Mouse (Mus musculus): ENCODE results near the gene Rlbp1. TPM values are rescaled to one million over a fixed set of nuclear protein-coding genes. Genes with fewer than 3 reads are reported as not detected.
A peak's percentile ranks its signal among the peaks of the same experiment; 100 is the strongest.

Rlbp1 gene
- total and polyA plus RNA-seq, 3 experiments: 0.12 to 0.17 TPM; not detected in 1

DNA sequence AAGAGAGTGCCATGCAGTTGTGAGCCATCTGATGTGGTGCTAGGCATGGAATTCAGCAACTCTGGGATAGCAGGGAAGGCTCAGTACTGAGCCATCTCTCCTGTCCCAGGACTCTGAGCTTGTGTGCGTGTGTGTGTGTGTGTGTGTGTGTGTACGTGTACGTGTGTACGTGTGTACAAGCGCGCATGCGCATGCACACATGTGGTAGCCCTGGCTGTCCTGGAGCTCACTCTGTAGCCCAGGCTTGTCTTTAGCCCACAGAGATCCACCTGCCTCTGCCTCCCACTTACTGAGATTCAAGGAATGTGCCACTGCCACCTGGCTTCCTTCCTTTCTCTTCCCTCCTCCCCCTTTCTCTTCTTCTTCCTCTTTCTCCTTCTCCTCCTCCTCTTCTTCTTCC lies 7.1 kb upstream of the Rlbp1 start:
- Histone ChIP-seq H3K9me3 (replicated peaks; ENCODE audit: insufficient read depth, low read length) (no peaks in the 10 kb centered on the region), H3K4me1 (ENCODE audit: control insufficient read depth in 1 of 2, insufficient read depth in 2 of 2, low read length in 2 of 2) (peaks cover 0 to 5% of the 10 kb centered on the region in 2 experiments; a peak in 2 of 4 replicates), H3K9ac (ENCODE audit: control insufficient read depth, low read depth, low read length, poor library complexity, severe bottlenecking) (no peak overlapping the region), H3K36me3 (ENCODE audit: control insufficient read depth in 1 of 2, insufficient read depth in 2 of 2, low read length in 2 of 2) (peaks cover 0 to 8% of the 10 kb centered on the region in 2 experiments; a peak in 2 of 4 replicates), H3K27ac (ENCODE audit: control insufficient read depth, low read depth, low read length) (no peak overlapping the region), H3K4me3 (ENCODE audit: control insufficient read depth in 1 of 2, insufficient read depth in 1 of 2, low read depth in 2 of 2, low read length in 2 of 2) (no peak overlapping the region), H3K79me2 (ENCODE audit: control insufficient read depth, insufficient read depth, low read length, poor library complexity) (peaks cover 3% of the 10 kb centered on the region; the same call in 1 of the 2 replicates), H3K27me3 (ENCODE audit: control insufficient read depth in 1 of 2, insufficient read depth in 2 of 2, low read length in 2 of 2) (no peaks in the 10 kb centered on the region)
- no peak for DNase-seq (ENCODE audit: low read depth, low spot score)
- TF ChIP-seq POLR2A (IDR thresholded peaks at IDR 0.05; ENCODE audit: control insufficient read depth in 1 of 2, insufficient read depth in 1 of 2, low read depth in 1 of 2, low read length in 2 of 2, poor library complexity in 1 of 2): no peak
- no peak for TF ChIP-seq KAT2A (conservative IDR thresholded peaks at IDR 0.05; ENCODE audit: low read depth, low read length)
- no peak for TF ChIP-seq CHD1 (IDR thresholded peaks at IDR 0.05; ENCODE audit: low read depth, low read length)
- TF ChIP-seq SIN3A (IDR thresholded peaks at IDR 0.05; ENCODE audit: low read length): no peak
- TF ChIP-seq ELF1 (IDR thresholded peaks at IDR 0.05; ENCODE audit: low read depth, low read length): no peak
- TF ChIP-seq USF2 (IDR thresholded peaks at IDR 0.05; ENCODE audit: borderline replicate concordance in 1 of 2, insufficient read depth in 1 of 2, low read depth in 1 of 2, low read length in 2 of 2): no peak
- TF ChIP-seq RAD21 (IDR thresholded peaks at IDR 0.05; ENCODE audit: low read depth, low read length): no peak
- no peak for TF ChIP-seq SMC3 (IDR thresholded peaks at IDR 0.05; ENCODE audit: low read depth, low read length)

DNA sequence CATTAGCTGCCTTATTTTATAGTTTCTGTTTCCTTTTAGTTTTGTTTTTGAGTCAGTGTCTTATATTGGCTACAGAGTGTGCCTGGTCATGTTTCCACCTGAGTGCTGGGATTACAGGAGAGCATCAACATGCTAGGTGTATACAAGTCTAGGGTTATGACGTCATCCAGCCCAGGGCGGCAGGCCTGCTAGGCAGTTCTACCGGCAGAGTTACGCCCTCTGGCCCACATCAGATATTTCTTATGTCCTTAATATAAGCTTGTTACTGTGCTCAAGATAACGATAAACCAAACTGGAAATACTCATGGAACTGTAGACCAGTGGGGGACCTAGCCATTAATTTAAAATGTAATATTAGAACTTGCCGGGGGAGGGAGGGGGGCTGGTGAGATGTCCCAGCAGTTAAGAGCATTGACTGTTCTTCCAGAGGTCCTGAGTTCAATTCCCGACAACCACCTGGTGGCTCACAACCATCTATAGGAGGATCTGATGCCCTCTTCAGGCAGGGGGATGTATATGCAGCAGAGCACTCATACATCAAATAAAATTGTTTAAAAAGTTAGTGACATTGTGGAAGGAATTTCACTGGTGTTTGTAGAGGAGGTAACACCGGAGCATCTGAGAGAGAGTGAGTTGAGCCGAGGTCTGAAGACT lies 6.1 kb upstream of the Rlbp1 start:
- Histone ChIP-seq H3K4me1 (ENCODE audit: control insufficient read depth in 1 of 2, insufficient read depth in 2 of 2, low read length in 2 of 2) (peaks cover 0 to 5% of the 10 kb centered on the region in 2 experiments; a peak in 2 of 4 replicates), H3K27me3 (ENCODE audit: control insufficient read depth in 1 of 2, insufficient read depth in 2 of 2, low read length in 2 of 2) (no peaks in the 10 kb centered on the region), H3K9ac (ENCODE audit: control insufficient read depth, low read depth, low read length, poor library complexity, severe bottlenecking) (peak overlapping the region; percentile 86), H3K36me3 (ENCODE audit: control insufficient read depth in 1 of 2, insufficient read depth in 2 of 2, low read length in 2 of 2) (peaks cover 0 to 8% of the 10 kb centered on the region in 2 experiments; a peak in 2 of 4 replicates), H3K4me3 (ENCODE audit: control insufficient read depth in 1 of 2, insufficient read depth in 1 of 2, low read depth in 2 of 2, low read length in 2 of 2) (peak overlapping the region; percentile 45 to 53), H3K79me2 (ENCODE audit: control insufficient read depth, insufficient read depth, low read length, poor library complexity) (peaks cover 3% of the 10 kb centered on the region; the same call in 1 of the 2 replicates), H3K9me3 (replicated peaks; ENCODE audit: insufficient read depth, low read length) (no peaks in the 10 kb centered on the region), H3K27ac (ENCODE audit: control insufficient read depth, low read depth, low read length) (peak overlapping the region; percentile 79; the same call in 1 of the 2 replicates)
- peak; percentile 82 for DNase-seq (ENCODE audit: low read depth, low spot score)
- no peak for TF ChIP-seq JUND (IDR thresholded peaks at IDR 0.05; ENCODE audit: low read depth, low read length)
- TF ChIP-seq HCFC1 (IDR thresholded peaks at IDR 0.05; ENCODE audit: low read depth, low read length): 0 out of 2 replicates have a peak, but pooled peaks have one; percentile 18
- 0 out of 2 replicates have a peak, but pooled peaks have one; percentile 32 for TF ChIP-seq ETS1 (IDR thresholded peaks at IDR 0.05; ENCODE audit: low read depth, low read length)
- no peak for TF ChIP-seq MAFK (IDR thresholded peaks at IDR 0.05; ENCODE audit: borderline replicate concordance, low read depth, low read length)
- no peak for TF ChIP-seq NELFE (IDR thresholded peaks at IDR 0.05; ENCODE audit: low read depth, low read length)
- TF ChIP-seq ZC3H11A (IDR thresholded peaks at IDR 0.05; ENCODE audit: low read depth, low read length): no peak
- TF ChIP-seq MEF2A (IDR thresholded peaks at IDR 0.05; ENCODE audit: extremely low read depth, insufficient replicate concordance, low read depth, low read length, poor library complexity, severe bottlenecking): no peak
- TF ChIP-seq ZMIZ1 (IDR thresholded peaks at IDR 0.05; ENCODE audit: low read depth, low read length): no peak; the same call in 1 of the 2 replicates
- TF ChIP-seq USF1 (IDR thresholded peaks at IDR 0.05; ENCODE audit: low read depth, low read length): no peak
- TF ChIP-seq ZKSCAN1 (IDR thresholded peaks at IDR 0.05; ENCODE audit: low read depth, low read length): no peak
- no peak for TF ChIP-seq MYC (IDR thresholded peaks at IDR 0.05; ENCODE audit: low read depth, low read length)
- TF ChIP-seq TBP (IDR thresholded peaks at IDR 0.05; ENCODE audit: low read depth, low read length): no peak
- TF ChIP-seq MAZ (IDR thresholded peaks at IDR 0.05; ENCODE audit: low read depth, low read length): no peak
- TF ChIP-seq EP300 (IDR thresholded peaks at IDR 0.05; ENCODE audit: low read depth in 1 of 2, low read length in 2 of 2): no peak
- TF ChIP-seq POLR2AphosphoS2 (IDR thresholded peaks at IDR 0.05; ENCODE audit: low read length): no peak
- no peak for TF ChIP-seq ELF1 (IDR thresholded peaks at IDR 0.05; ENCODE audit: low read depth, low read length)
- TF ChIP-seq UBTF (IDR thresholded peaks at IDR 0.05; ENCODE audit: borderline replicate concordance, insufficient read depth, low read depth, low read length): no peak
- no peak for TF ChIP-seq TCF12 (IDR thresholded peaks at IDR 0.05; ENCODE audit: low read depth, low read length)
- TF ChIP-seq GATA1 (IDR thresholded peaks at IDR 0.05; ENCODE audit: low read depth, low read length): peak; percentile 52; the same call in 1 of the 2 replicates
- TF ChIP-seq RCOR1 (IDR thresholded peaks at IDR 0.05; ENCODE audit: low read depth, low read length): no peak
- no peak for TF ChIP-seq ZNF384 (IDR thresholded peaks at IDR 0.05; ENCODE audit: low read depth, low read length)
- TF ChIP-seq E2F4 (IDR thresholded peaks at IDR 0.05; ENCODE audit: borderline replicate concordance, low read depth, low read length): no peak
- TF ChIP-seq SIN3A (IDR thresholded peaks at IDR 0.05; ENCODE audit: low read length): no peak
- TF ChIP-seq RAD21 (IDR thresholded peaks at IDR 0.05; ENCODE audit: low read depth, low read length): no peak
- TF ChIP-seq CHD1 (IDR thresholded peaks at IDR 0.05; ENCODE audit: low read depth, low read length): 0 out of 2 replicates have a peak, but pooled peaks have one; percentile 12
- no peak for TF ChIP-seq USF2 (IDR thresholded peaks at IDR 0.05; ENCODE audit: borderline replicate concordance in 1 of 2, insufficient read depth in 1 of 2, low read depth in 1 of 2, low read length in 2 of 2)
